Mouse (Mus musculus) CH12.LX (cell line): Measurements from ENCODE around the gene Kdm1a.

ENCODE experiments used
- CHD1 ChIP-seq: IDR thresholded peaks from 2 replicates; pipeline ENCODE4 v1.6.1; 2012; ENCODE audit warnings: low read depth, low read length, improper control_type of control experiment, inconsistent platforms
- CTCF ChIP-seq, 2 experiments: IDR thresholded peaks in 1 of 2; conservative IDR thresholded peaks in 1 of 2; 2 replicates each; pipeline ENCODE4 v1.5.1; 2011 to 2012; ENCODE audit warnings: low read depth in 2 of 2, low read length in 2 of 2, improper control_type of control experiment in 1 of 2, inconsistent platforms in 1 of 2, mild to moderate bottlenecking in 1 of 2, moderate library complexity in 1 of 2
- ELF1 ChIP-seq: IDR thresholded peaks from 2 replicates; pipeline ENCODE4 v1.6.1; 2014; ENCODE audit warnings: low read depth, mild to moderate bottlenecking, inconsistent platforms, low read length, improper control_type of control experiment
- GABPA ChIP-seq: IDR thresholded peaks from 2 replicates; pipeline ENCODE4 v1.6.1; 2012; ENCODE audit warnings: low read depth, low read length, improper control_type of control experiment, inconsistent platforms; ENCODE audit not compliant: insufficient replicate concordance
- KAT2A ChIP-seq: IDR thresholded peaks from 2 replicates; pipeline ENCODE4 v1.6.1; 2012; ENCODE audit warnings: low read length, improper control_type of control experiment, inconsistent platforms; ENCODE audit not compliant: insufficient replicate concordance
- MAX ChIP-seq: IDR thresholded peaks from 2 replicates; pipeline ENCODE4 v1.6.1; 2011; ENCODE audit warnings: low read length, improper control_type of control experiment
- MXI1 ChIP-seq: IDR thresholded peaks from 2 replicates; pipeline ENCODE4 v1.6.1; 2011; ENCODE audit warnings: mild to moderate bottlenecking, low read depth, low read length, improper control_type of control experiment
- NELFE ChIP-seq: IDR thresholded peaks from 2 replicates; pipeline ENCODE4 v1.6.1; 2011; ENCODE audit warnings: low read depth, low read length, improper control_type of control experiment
- NRF1 ChIP-seq: IDR thresholded peaks from 2 replicates; pipeline ENCODE4 v1.6.1; 2014; ENCODE audit warnings: low read depth, mild to moderate bottlenecking, inconsistent platforms, low read length, improper control_type of control experiment, moderate library complexity
- POLR2A ChIP-seq: IDR thresholded peaks from 2 replicates; pipeline ENCODE4 v1.6.1; 2011; ENCODE audit warnings: low read depth, mild to moderate bottlenecking, improper control_type of control experiment, low read length
- POLR2AphosphoS2 ChIP-seq: IDR thresholded peaks from 2 replicates; pipeline ENCODE4 v1.6.1; 2011; ENCODE audit warnings: low read depth, low read length, improper control_type of control experiment
- SIN3A ChIP-seq: IDR thresholded peaks from 2 replicates; pipeline ENCODE4 v1.6.1; 2012; ENCODE audit warnings: low read length, improper control_type of control experiment, inconsistent platforms
- SMC3 ChIP-seq: IDR thresholded peaks from 2 replicates; pipeline ENCODE4 v1.6.1; 2011; ENCODE audit warnings: low read depth, low read length, improper control_type of control experiment
- USF2 ChIP-seq: conservative IDR thresholded peaks from 2 replicates; pipeline ENCODE4 v1.6.1; 2011; ENCODE audit warnings: low read depth, low read length, improper control_type of control experiment

GRCm38 (mm10) chr4:136581885-136582284, 20.6 kb downstream of the Kdm1a start:
- no peak for TF ChIP-seq CTCF (conservative IDR thresholded peaks at IDR 0.05 in 1 of 2, IDR thresholded peaks at IDR 0.05 in 1 of 2; ENCODE audit: low read depth in 2 of 2, low read length in 2 of 2)
- TF ChIP-seq CHD1, result no peak
- no peak for TF ChIP-seq SMC3
- TF ChIP-seq SIN3A, result no peak
- TF ChIP-seq USF2, result no peak
- TF ChIP-seq KAT2A, result no peak
- TF ChIP-seq NRF1, result no peak
- no peak for TF ChIP-seq MAX
- TF ChIP-seq POLR2A, result no peak
- TF ChIP-seq NELFE, result no peak
- no peak for TF ChIP-seq GABPA
- TF ChIP-seq POLR2AphosphoS2, result no peak
- no peak for TF ChIP-seq MXI1
- TF ChIP-seq ELF1, result no peak
